Mouse (Mus musculus) midbrain, embryonic 12.5 days (tissue): ENCODE data around the gene Cyp4v3. TPM values are rescaled to one million over a fixed set of nuclear protein-coding genes. Genes with fewer than 3 reads are reported as not detected.
"Not testable (repeated sequence)": the region's sequence is repeated elsewhere in the genome, so short reads cannot be mapped to it uniquely, and the experiment has no call there.

ENCODE experiments used
- ATAC-seq: fragments of 200-750 bp; cut with Nextera tagmentation; 2 replicates; pipeline ENCODE4 v1.8.0; 2017; ENCODE audit warnings: low read depth, moderate TSS enrichment, moderate library complexity; ENCODE audit not compliant: low FRiP score
- H3K27ac ChIP-seq: fragments of 300-500 bp; sonication (generic); replicated peaks from 2 replicates; pipeline ENCODE4 v1.5.1; 2016; ENCODE audit warnings: mild to moderate bottlenecking
- H3K27me3 ChIP-seq: fragments of 300-500 bp; sonication (generic); 2 replicates; pipeline ENCODE4 v1.6.1; 2016; ENCODE audit warnings: mild to moderate bottlenecking
- H3K36me3 ChIP-seq: fragments of 300-500 bp; sonication (generic); 2 replicates; pipeline ENCODE4 v1.6.1; 2016
- H3K4me1 ChIP-seq: fragments of 300-500 bp; sonication (generic); 2 replicates; pipeline ENCODE4 v1.6.1; 2016
- H3K4me2 ChIP-seq: fragments of 300-500 bp; sonication (generic); replicated peaks from 2 replicates; pipeline ENCODE4 v1.6.1; 2016; ENCODE audit warnings: mild to moderate bottlenecking, moderate library complexity
- H3K4me3 ChIP-seq: fragments of 300-500 bp; sonication (generic); 2 replicates; pipeline ENCODE4 v1.5.1; 2016; ENCODE audit warnings: mild to moderate bottlenecking
- H3K9ac ChIP-seq: fragments of 300-500 bp; sonication (generic); replicated peaks from 2 replicates; pipeline ENCODE4 v1.6.1; 2016; ENCODE audit warnings: mild to moderate bottlenecking, moderate library complexity
- H3K9me3 ChIP-seq: fragments of 300-500 bp; sonication (generic); 2 replicates; pipeline ENCODE4 v1.6.1; 2016; ENCODE audit warnings: mild to moderate bottlenecking
- WGBS: fragments of 180-500 bp; shearing (Covaris S2); methylation state at CpG from one replicate; pipeline ENCODE4 v1.1.7; 2016; 5-methylcytosine and 5-hydroxymethylcytosine counted together
- polyA plus RNA-seq: library from polyadenylated mRNA; unstranded; fragments of >200 nt; fragmentation: Nextera tagmentation; extraction: Ambion mirVana; gene quantifications from 2 replicates; pipeline ENCODE4 v1.2.1, GENCODE M21; 2016

The Cyp4v3 gene
- polyA plus RNA-seq, 1 experiment from 2014 or later = 2.0 TPM

- no peaks in the 10 kb centered on the region for H3K9me3 ChIP-seq
- H3K27me3 ChIP-seq = no peaks in the 10 kb centered on the region
- 20% methylated on average over 6 of the region's 6 CpGs for WGBS
- no peaks in the 10 kb centered on the region for H3K4me1 ChIP-seq
- H3K27ac ChIP-seq = no peak overlapping the region
- ATAC-seq = peak; percentile 34; the same call in 1 of the 2 replicates
- H3K9ac ChIP-seq = no peak overlapping the region
- H3K4me3 ChIP-seq = no peak overlapping the region
- H3K36me3 ChIP-seq = no peaks in the 10 kb centered on the region
- no peak overlapping the region for H3K4me2 ChIP-seq
Observed at GRCm38 (mm10) chr8:45345031-45345430, 12.0 kb upstream of the Cyp4v3 start.

GRCm38 (mm10) chr8:45344298-45344697 lies 11.3 kb upstream of the Cyp4v3 start:
- no peak for ATAC-seq
- WGBS = 94% methylated on average over 8 of the region's 8 CpGs
- no peaks in the 10 kb centered on the region for H3K36me3 ChIP-seq

GRCm38 (mm10) chr8:45341630-45342628 lies 8.9 kb upstream of the Cyp4v3 start:
- Histone ChIP-seq H3K27me3 (no peaks in the 10 kb centered on the region), H3K4me1 (no peaks in the 10 kb centered on the region), H3K9me3 (no peaks in the 10 kb centered on the region), H3K4me2 (no peak overlapping the region), H3K36me3 (no peaks in the 10 kb centered on the region), H3K27ac (no peak overlapping the region), H3K9ac (no peak overlapping the region), H3K4me3 (no peak overlapping the region)
- no peak for ATAC-seq
- 87% methylated on average over 12 of the region's 12 CpGs for WGBS

More at GRCm38 (mm10) chr8:45344298-45344697, 11.3 kb upstream of the Cyp4v3 start:
- Histone ChIP-seq H3K9me3 (no peaks in the 10 kb centered on the region), H3K27ac (no peak overlapping the region), H3K4me2 (no peak overlapping the region), H3K9ac (no peak overlapping the region), H3K4me3 (no peak overlapping the region), H3K4me1 (no peaks in the 10 kb centered on the region), H3K27me3 (no peaks in the 10 kb centered on the region)

- H3K36me3 ChIP-seq = no peaks in the 10 kb centered on the region
- no peak overlapping the region for H3K27ac ChIP-seq
- H3K27me3 ChIP-seq = peaks cover 18% of the 10 kb centered on the region
- peaks cover 9% of the 10 kb centered on the region for H3K4me1 ChIP-seq
- ATAC-seq = peak; percentile 41; the same call in 1 of the 2 replicates
- peak overlapping the region; percentile 89 for H3K4me2 ChIP-seq
- H3K4me3 ChIP-seq = peak overlapping the region; percentile 56
- 2% methylated on average over 8 of the region's 8 CpGs for WGBS
- H3K9me3 ChIP-seq = no peaks in the 10 kb centered on the region
- H3K9ac ChIP-seq = peak overlapping the region; percentile 54
Observed at GRCm38 (mm10) chr8:45333493-45333892, 477 bp upstream of the Cyp4v3 start.

- WGBS = 78% methylated on average over 3 of the region's 3 CpGs
- no peaks in the 10 kb centered on the region for H3K9me3 ChIP-seq
- no peaks in the 10 kb centered on the region for H3K36me3 ChIP-seq
- ATAC-seq = no peak
- no peak overlapping the region for H3K27ac ChIP-seq
- no peak overlapping the region for H3K9ac ChIP-seq
- H3K27me3 ChIP-seq = peaks cover 18% of the 10 kb centered on the region
- H3K4me3 ChIP-seq = no peak overlapping the region
- H3K4me1 ChIP-seq = peaks cover 9% of the 10 kb centered on the region
- no peak overlapping the region for H3K4me2 ChIP-seq
Observed at GRCm38 (mm10) chr8:45330856-45331255, 2.2 kb downstream of the Cyp4v3 start.

- no peaks in the 10 kb centered on the region for H3K36me3 ChIP-seq
- H3K4me1 ChIP-seq = peaks cover 9% of the 10 kb centered on the region
- ATAC-seq = no peak
- H3K4me2 ChIP-seq = no peak overlapping the region
- peaks cover 18% of the 10 kb centered on the region for H3K27me3 ChIP-seq
- no peak overlapping the region for H3K9ac ChIP-seq
- no peak overlapping the region for H3K4me3 ChIP-seq
- H3K9me3 ChIP-seq = no peaks in the 10 kb centered on the region
- 88% methylated on average over 6 of the region's 6 CpGs for WGBS
- H3K27ac ChIP-seq = no peak overlapping the region
Observed at GRCm38 (mm10) chr8:45329206-45329980, 3.6 kb downstream of the Cyp4v3 start.

GRCm38 (mm10) chr8:45327076-45327475 lies 5.9 kb downstream of the Cyp4v3 start:
- ATAC-seq, H3K27me3 ChIP-seq, H3K36me3 ChIP-seq, H3K4me2 ChIP-seq, H3K9ac ChIP-seq, H3K9me3 ChIP-seq, H3K4me3 ChIP-seq, H3K4me1 ChIP-seq, H3K27ac ChIP-seq: not testable (repeated sequence)

- Histone ChIP-seq H3K9me3 (no peaks in the 10 kb centered on the region), H3K9ac (no peak overlapping the region), H3K27me3 (no peaks in the 10 kb centered on the region), H3K4me2 (no peak overlapping the region), H3K27ac (no peak overlapping the region), H3K4me1 (no peaks in the 10 kb centered on the region), H3K4me3 (no peak overlapping the region), H3K36me3 (no peaks in the 10 kb centered on the region)
- ATAC-seq = no peak
- 89% methylated on average over 4 of the region's 4 CpGs for WGBS
Observed at GRCm38 (mm10) chr8:45324151-45324550, 8.9 kb downstream of the Cyp4v3 start.

- Histone ChIP-seq H3K9ac (no peak overlapping the region), H3K4me3 (no peak overlapping the region), H3K9me3 (no peaks in the 10 kb centered on the region), H3K27me3 (no peaks in the 10 kb centered on the region), H3K27ac (no peak overlapping the region), H3K4me1 (no peaks in the 10 kb centered on the region), H3K36me3 (no peaks in the 10 kb centered on the region), H3K4me2 (no peak overlapping the region)
- no peak for ATAC-seq
- WGBS = 85% methylated on average over 2 of the region's 2 CpGs
Observed at GRCm38 (mm10) chr8:45321365-45321764, 11.7 kb downstream of the Cyp4v3 start.

- Histone ChIP-seq H3K4me2 (no peak overlapping the region), H3K4me1 (no peaks in the 10 kb centered on the region), H3K27me3 (no peaks in the 10 kb centered on the region), H3K27ac (no peak overlapping the region), H3K9me3 (no peaks in the 10 kb centered on the region), H3K4me3 (no peak overlapping the region), H3K36me3 (no peaks in the 10 kb centered on the region), H3K9ac (no peak overlapping the region)
- ATAC-seq = no peak
- WGBS = 84% methylated on average over 1 of the region's 1 CpGs
Observed at GRCm38 (mm10) chr8:45320930-45321329, 12.1 kb downstream of the Cyp4v3 start.

GRCm38 (mm10) chr8:45310967-45311366 lies 22.0 kb downstream of the Cyp4v3 start:
- Histone ChIP-seq H3K9me3 (no peaks in the 10 kb centered on the region), H3K36me3 (no peaks in the 10 kb centered on the region), H3K4me2 (no peak overlapping the region), H3K4me1 (no peaks in the 10 kb centered on the region), H3K9ac (no peak overlapping the region), H3K4me3 (no peak overlapping the region), H3K27me3 (no peaks in the 10 kb centered on the region), H3K27ac (no peak overlapping the region)
- 92% methylated on average over 4 of the region's 4 CpGs for WGBS
- no peak for ATAC-seq

- no peaks in the 10 kb centered on the region for H3K4me1 ChIP-seq
- 93% methylated on average over 13 of the region's 13 CpGs for WGBS
- H3K4me2 ChIP-seq = no peak within 1 kb of the TSS
- H3K27ac ChIP-seq = no peak within 1 kb of the TSS
- no peak for ATAC-seq
- no peaks in the 10 kb centered on the region for H3K9me3 ChIP-seq
- no peak within 1 kb of the TSS for H3K9ac ChIP-seq
- H3K36me3 ChIP-seq = no peaks in the 10 kb centered on the region
- no peak within 1 kb of the TSS for H3K4me3 ChIP-seq
- no peaks in the 10 kb centered on the region for H3K27me3 ChIP-seq
Observed at GRCm38 (mm10) chr8:45308366-45308765, 24.6 kb downstream of the Cyp4v3 start, which contains the start of gene Gm45753. Gene Gm45753, minus strand, starts transcription at chr8:45308466.
